Mouse (Mus musculus) cerebellum, adult 9-11 months (tissue): ENCODE measurements at regions not wholly inside any gene's neighbourhood (a gene's known extent, or its start where the extent isn't known, plus 50 kb on each side); places are given as distances from the start of the nearest gene placed in this dataset.
A peak's percentile ranks its signal among the peaks of the same experiment; 100 is the strongest.

ENCODE experiments used
- DNase-seq: peaks from one replicate; pipeline ENCODE4 v3.0.0; 2022

- DNase-seq: no peak
These were observed 107.8 kb downstream of the Btg1 start for GRCm38 (mm10) chr10:96724436-96725175.

DNA sequence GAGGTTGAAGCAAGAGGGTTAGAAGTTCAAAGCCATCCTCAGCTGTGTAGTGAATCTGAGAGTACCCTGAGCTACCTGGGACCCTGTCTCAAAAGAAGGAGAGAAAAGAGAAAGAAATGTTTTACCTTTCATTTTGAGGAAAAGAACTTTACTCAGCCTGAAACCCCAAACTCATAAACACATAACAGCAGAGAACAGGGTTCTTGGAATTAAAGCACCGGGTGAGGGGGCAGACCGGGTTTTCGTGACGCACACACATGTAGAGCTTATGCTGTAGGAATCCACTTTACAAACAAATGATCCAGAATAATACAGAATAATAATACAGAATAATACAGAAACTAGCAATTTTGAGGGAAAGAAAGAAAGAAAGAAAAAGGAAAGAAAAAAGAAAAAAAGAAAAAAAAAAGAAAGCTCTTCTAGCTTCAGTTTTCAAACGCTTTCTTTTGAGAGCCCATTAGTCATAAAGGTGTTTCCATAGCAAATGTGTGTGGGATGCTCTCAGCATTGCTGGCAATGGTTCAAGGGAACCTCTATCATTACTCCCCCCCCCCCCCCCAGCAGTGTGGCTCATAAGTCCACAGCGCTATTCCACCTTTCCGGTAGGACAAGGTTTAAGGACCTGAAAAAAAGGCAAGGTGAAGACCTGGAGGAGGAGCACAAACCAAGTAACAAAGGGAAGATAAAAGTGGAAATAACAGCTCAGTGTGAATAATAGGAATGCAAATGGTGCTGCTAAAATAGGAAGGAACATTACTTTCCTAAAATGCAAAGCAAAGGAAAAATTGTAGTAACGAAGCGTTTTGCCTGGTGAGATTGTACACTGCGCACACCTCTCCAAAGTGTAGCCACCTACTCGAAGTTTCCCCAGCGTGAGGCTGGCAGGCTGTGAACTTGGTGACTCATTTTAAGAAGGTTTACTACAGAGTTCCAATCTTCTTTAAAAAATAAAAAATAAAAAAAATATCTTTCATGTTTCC lies 110.3 kb downstream of the Btg1 start:
- no peak for DNase-seq

GRCm38 (mm10) chr10:96733581-96733980 lies 116.8 kb downstream of the Btg1 start:
- no peak for DNase-seq

- DNase-seq: no peak
These were observed 118.3 kb downstream of the Btg1 start for GRCm38 (mm10) chr10:96735146-96735545.

GRCm38 (mm10) chr10:96735885-96736628 lies 119.3 kb downstream of the Btg1 start:
- no peak for DNase-seq

GRCm38 (mm10) chr10:96737972-96738371 lies 121.2 kb downstream of the Btg1 start:
- no peak for DNase-seq

GRCm38 (mm10) chr10:96738606-96739005 lies 121.8 kb downstream of the Btg1 start:
- no peak for DNase-seq

- peak; percentile 50 for DNase-seq
These were observed 127.5 kb downstream of the Btg1 start for GRCm38 (mm10) chr10:96744167-96744777.

GRCm38 (mm10) chr10:96747015-96747663 lies 130.3 kb downstream of the Btg1 start:
- DNase-seq: no peak

DNA sequence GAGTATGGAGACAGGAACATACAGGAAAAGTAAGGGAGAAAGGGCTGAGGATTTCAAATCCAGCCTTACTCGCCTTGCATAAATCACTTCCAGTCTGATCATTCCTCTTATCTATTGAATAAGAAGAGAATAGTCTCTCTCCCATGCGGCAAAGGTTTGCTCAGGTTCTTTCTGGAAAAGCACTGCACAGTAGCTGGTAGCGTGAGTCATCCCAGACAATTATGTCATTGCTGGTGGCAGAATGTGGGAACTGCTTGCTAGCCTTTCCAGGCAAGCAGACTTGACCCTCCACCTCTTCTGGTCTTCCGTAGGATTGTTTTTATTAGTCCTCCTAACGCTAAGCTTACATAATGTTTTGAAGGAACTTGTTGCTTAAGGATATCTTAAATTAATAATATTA lies 134.1 kb downstream of the Btg1 start:
- peak; percentile 65 for DNase-seq

GRCm38 (mm10) chr10:96751580-96752264 lies 134.9 kb downstream of the Btg1 start:
- DNase-seq: peak; percentile 73

DNA sequence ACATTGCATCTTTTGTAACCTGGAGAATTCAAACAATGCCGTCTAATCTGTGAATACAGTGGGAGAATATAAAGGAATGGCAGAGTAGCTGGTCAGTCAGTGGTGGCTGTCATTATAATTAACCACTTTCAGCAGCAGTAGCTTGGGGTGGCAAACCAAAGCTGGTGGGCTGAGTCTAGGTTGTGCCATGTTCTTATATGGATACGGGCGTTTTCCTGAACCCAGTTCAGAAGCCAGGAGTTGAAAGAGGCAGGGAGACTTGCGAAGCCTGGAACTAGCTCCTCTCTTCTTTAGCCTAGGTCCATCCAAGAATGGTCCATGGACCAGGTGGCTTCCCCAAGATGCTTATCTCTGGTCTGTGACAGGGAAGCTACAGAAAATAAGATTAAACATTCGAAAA lies 135.7 kb downstream of the Btg1 start:
- no peak for DNase-seq

GRCm38 (mm10) chr10:96753521-96753920 lies 136.7 kb downstream of the Btg1 start:
- DNase-seq: no peak

DNA sequence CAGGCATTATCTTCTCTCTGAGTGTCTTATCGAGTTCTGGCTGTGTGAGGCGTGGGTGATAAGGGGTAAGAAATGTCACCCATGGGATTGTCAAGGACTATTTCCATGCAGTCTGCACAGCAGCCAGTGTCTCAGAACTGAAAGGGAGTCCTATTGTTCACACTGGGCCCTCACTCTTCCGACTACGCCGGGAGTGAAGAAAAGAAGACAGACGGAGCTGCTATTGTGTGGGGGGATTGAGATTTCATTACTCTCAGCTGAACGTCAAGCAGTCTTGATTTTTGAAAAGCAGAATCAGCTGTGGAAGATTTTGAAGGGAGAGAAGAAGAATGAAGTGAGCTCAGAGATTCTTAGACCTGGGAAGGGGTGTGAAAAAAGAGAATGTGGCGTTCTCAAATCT lies 138.9 kb downstream of the Btg1 start:
- no peak for DNase-seq

GRCm38 (mm10) chr10:96756355-96757084 lies 139.7 kb downstream of the Btg1 start:
- no peak for DNase-seq

DNA sequence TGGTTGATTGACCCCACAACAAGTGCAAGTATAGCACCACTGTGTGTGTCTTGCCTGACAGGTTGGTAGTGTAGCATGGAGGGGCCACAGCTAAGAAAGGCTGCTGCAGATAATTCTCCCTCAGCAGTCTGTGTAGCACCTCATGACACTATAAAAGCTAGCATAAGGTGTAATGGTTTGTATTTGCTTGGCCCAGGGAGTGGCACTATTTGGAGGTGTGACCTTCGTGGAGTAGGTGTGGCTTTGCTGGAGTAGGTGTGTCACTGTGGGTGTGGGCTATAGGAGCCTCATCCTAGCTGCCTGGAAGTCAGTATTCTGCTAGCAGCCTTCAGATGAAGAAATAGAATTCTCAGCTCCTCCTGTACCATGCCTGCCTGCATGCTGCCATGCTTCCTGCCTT lies 140.5 kb downstream of the Btg1 start:
- no peak for DNase-seq

- DNase-seq: no peak
These were observed 144.8 kb downstream of the Btg1 start for GRCm38 (mm10) chr10:96761601-96762000.

DNA sequence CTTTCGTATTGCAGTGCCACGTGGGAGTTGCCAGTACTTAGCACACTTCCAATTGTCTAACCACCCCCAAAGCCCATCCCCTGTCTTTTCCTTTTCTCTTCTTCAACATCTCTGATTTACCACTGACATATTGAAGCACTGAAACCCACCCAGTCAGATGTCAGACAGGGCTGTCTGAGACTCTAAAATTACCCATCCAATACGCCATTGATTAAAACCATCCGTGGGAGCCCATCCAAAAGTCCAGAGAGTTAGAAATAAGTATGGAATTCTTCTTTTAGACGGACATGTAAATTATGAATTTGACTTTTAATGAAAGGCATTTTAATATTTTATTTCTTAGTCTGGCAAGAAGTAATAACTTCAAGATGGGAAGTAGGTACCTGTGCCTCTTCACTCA lies 148.8 kb downstream of the Btg1 start:
- DNase-seq: no peak

- DNase-seq: no peak
These were observed 161.4 kb downstream of the Btg1 start for GRCm38 (mm10) chr10:96778220-96778619.

DNA sequence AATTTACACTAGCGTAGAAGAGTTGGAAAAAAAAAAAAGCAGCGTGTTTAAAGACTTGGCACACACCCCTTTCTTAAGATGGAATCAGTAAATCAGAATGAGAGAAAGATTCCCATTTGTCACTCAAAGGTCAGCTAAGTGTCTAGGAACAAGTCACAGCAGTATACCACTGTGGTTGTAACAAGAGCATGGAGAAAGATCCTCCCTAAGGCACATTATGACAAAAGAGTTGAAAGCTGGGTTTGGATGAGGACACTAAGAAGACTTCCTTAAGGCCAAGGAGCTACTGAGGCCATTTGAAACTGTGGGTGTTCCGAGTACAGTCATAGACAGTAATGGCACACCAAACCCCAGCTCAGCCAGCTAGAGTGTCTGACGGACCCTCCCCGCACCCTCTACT lies 167.2 kb downstream of the Btg1 start:
- DNase-seq: no peak
